Mouse (Mus musculus) neural tube, embryonic 12.5 days (tissue): ENCODE measurements at regions not wholly inside any gene's neighbourhood (a gene's known extent, or its start where the extent isn't known, plus 50 kb on each side); places are given as distances from the start of the nearest gene placed in this dataset.

Source experiments
- ATAC-seq: fragments of 200-750 bp; cut with Nextera tagmentation; 2 replicates; pipeline ENCODE4 v1.8.0; 2017; ENCODE audit warnings: low read depth, mild to moderate bottlenecking, moderate TSS enrichment, moderate library complexity; ENCODE audit not compliant: low FRiP score
- H3K27ac ChIP-seq: fragments of 300-500 bp; sonication (generic); 2 replicates; pipeline ENCODE4 v1.5.1; 2016
- H3K27me3 ChIP-seq: fragments of 300-500 bp; sonication (generic); replicated peaks from 2 replicates; pipeline ENCODE4 v1.6.1; 2016; ENCODE audit warnings: mild to moderate bottlenecking
- H3K36me3 ChIP-seq: fragments of 300-500 bp; sonication (generic); 2 replicates; pipeline ENCODE4 v1.6.1; 2016; ENCODE audit warnings: mild to moderate bottlenecking
- H3K4me1 ChIP-seq: fragments of 300-500 bp; sonication (generic); 2 replicates; pipeline ENCODE4 v1.6.1; 2016
- H3K4me2 ChIP-seq: fragments of 300-500 bp; sonication (generic); replicated peaks from 2 replicates; pipeline ENCODE4 v1.6.1; 2016; ENCODE audit warnings: mild to moderate bottlenecking
- H3K4me3 ChIP-seq: fragments of 300-500 bp; sonication (generic); 2 replicates; pipeline ENCODE4 v1.5.1; 2016
- H3K9ac ChIP-seq: fragments of 300-500 bp; sonication (generic); 2 replicates; pipeline ENCODE4 v1.6.1; 2016; ENCODE audit warnings: mild to moderate bottlenecking
- H3K9me3 ChIP-seq: fragments of 300-500 bp; sonication (generic); 2 replicates; pipeline ENCODE4 v1.6.1; 2016; ENCODE audit warnings: mild to moderate bottlenecking
- WGBS: fragments of 180-500 bp; shearing (Covaris S2); methylation state at CpG from one replicate; pipeline ENCODE4 v1.1.7; 2016; 5-methylcytosine and 5-hydroxymethylcytosine counted together

DNA sequence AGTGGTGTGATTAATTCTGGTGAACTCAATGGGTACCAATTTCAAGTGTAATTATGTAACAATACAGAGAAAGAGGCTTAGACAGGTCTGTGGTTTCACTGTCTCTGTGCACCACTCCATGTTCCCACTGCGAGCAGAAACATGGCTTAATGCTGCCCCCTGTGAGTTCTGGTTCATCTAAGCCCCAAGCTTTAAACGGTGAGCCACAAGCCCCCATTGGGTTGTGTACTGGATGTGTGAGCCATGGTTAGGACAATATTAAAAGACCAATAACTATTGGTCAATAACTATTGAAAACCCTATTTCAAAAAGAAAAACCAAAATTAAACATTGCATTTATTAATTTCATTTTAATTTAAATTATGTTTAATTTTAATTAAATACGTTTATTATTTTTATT is 238.0 kb downstream of the Fam49a start:
- H3K36me3 ChIP-seq: no peaks in the 10 kb centered on the region
- H3K4me2 ChIP-seq: no peak overlapping the region
- H3K27me3 ChIP-seq: no peaks in the 10 kb centered on the region
- no peaks in the 10 kb centered on the region; the same call in 1 of the 2 replicates for H3K4me1 ChIP-seq
- 64% methylated on average over 3 of the region's 3 CpGs for WGBS
- H3K4me3 ChIP-seq: no peak overlapping the region
- no peak overlapping the region for H3K9ac ChIP-seq
- ATAC-seq: no peak
- H3K9me3 ChIP-seq: no peaks in the 10 kb centered on the region
- no peak overlapping the region for H3K27ac ChIP-seq

DNA sequence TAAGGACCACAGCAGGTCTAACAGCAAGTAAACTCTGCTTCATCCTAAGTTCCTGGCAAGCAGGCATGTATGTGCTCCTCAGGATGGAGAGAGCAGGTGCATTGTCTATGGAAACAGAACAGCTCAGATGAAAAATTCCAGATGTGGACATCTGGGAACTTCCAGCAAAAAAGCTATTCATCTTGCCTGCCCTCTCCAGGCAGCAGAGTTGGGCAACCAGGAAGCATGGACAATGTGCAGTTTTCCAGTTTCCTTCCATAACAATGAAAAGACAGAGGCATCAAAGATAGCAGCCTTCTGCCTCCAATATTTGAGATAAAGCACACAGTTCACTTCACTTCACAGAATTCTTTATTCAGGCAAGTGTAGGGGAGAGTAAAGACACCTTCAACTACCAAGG is 236.7 kb downstream of the Fam49a start:
- Histone ChIP-seq H3K9ac (no peak overlapping the region), H3K36me3 (no peaks in the 10 kb centered on the region), H3K4me1 (no peaks in the 10 kb centered on the region; the same call in 1 of the 2 replicates), H3K9me3 (no peaks in the 10 kb centered on the region), H3K27me3 (no peaks in the 10 kb centered on the region), H3K27ac (no peak overlapping the region), H3K4me3 (no peak overlapping the region), H3K4me2 (no peak overlapping the region)
- ATAC-seq: no peak

DNA sequence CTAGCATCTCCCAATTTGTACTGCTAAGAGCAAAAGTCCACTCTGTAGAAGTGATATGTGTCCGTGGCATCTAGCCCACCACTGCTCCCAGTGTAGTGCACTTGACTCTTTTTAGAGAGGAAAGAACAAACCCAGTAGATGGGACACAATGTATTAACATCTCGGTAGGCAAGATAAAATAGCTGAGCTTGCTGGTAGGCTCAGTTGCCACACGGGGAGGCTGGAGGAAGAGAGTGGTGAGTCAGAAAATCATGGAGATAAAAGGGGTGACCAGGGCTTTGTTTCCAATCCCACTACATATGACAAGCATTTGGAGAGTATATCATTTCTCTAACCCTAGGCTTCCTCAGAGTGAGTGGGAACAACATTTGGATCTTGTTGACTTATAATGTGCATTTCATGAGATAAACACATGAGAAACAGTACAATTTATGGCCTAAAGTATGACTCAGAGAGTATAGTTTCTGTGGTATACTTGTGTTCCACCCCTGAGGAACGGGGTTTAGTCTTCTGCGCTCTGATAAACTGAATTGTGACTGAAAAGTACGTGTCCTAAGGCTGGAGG is 235.4 kb downstream of the Fam49a start:
- H3K9me3 ChIP-seq: no peaks in the 10 kb centered on the region
- no peaks in the 10 kb centered on the region for H3K27me3 ChIP-seq
- no peak overlapping the region for H3K4me2 ChIP-seq
- WGBS: 86% methylated on average over 6 of the region's 6 CpGs
- no peaks in the 10 kb centered on the region; the same call in 1 of the 2 replicates for H3K4me1 ChIP-seq
- H3K9ac ChIP-seq: no peak overlapping the region
- H3K36me3 ChIP-seq: no peaks in the 10 kb centered on the region
- no peak overlapping the region for H3K4me3 ChIP-seq
- H3K27ac ChIP-seq: no peak overlapping the region
- no peak for ATAC-seq

DNA sequence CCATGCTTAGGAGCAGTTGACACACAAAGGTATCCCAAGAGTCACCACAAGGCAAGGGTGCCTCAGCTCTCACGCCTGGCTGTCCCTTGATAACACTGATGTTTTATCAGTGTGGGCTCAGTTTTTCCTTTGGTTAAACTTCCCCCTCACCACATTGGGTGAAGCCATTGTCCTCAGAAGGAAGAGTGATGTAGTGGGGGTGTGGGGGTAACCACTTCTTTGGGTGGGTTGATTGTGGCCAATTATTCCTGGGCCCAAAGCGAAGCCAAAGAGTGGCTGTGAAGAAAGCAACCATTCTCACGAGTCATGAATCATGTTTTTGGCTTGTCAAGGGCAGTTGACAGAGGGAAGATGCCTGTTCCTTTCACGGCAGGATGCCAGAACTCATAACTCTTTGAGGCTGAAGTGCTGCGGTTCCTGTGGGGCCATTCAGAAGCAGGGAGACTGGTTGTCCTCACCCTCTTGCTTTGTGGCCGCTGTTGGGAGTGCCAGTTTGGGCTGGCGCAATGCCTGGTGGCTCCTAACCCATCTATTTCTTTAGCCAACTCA is 234.7 kb downstream of the Fam49a start:
- no peaks in the 10 kb centered on the region; the same call in 1 of the 2 replicates for H3K4me1 ChIP-seq
- ATAC-seq: no peak
- H3K9ac ChIP-seq: no peak overlapping the region
- no peaks in the 10 kb centered on the region for H3K9me3 ChIP-seq
- no peak overlapping the region for H3K4me3 ChIP-seq
- 64% methylated on average over 7 of the region's 7 CpGs for WGBS
- no peak overlapping the region for H3K27ac ChIP-seq
- H3K4me2 ChIP-seq: no peak overlapping the region
- H3K36me3 ChIP-seq: no peaks in the 10 kb centered on the region
- no peaks in the 10 kb centered on the region for H3K27me3 ChIP-seq

DNA sequence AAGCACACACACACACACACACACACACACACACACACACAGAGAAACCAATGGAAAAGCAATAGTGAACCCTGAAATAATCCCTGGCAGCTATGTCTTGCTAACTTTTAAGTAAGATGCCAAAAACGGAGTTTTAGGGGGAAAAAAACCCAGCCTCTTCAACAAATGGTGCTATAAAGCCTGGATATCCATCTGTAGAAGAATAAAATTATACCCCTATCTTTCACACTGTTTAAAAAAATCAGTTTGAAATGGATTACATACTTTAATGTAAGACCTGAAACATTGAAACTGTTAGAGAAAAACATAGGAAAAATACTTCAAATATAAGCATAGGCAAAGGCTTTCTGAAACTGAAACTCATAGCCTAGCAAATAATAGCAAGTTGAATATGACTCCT is 228.2 kb downstream of the Fam49a start:
- WGBS: 88% methylated on average over 1 of the region's 1 CpGs
- H3K9me3 ChIP-seq: no peaks in the 10 kb centered on the region
- H3K4me1 ChIP-seq: no peaks in the 10 kb centered on the region
- H3K4me3 ChIP-seq: no peak overlapping the region
- no peak for ATAC-seq
- H3K36me3 ChIP-seq: no peaks in the 10 kb centered on the region
- H3K27ac ChIP-seq: no peak overlapping the region
- no peak overlapping the region for H3K9ac ChIP-seq
- H3K27me3 ChIP-seq: no peaks in the 10 kb centered on the region
- H3K4me2 ChIP-seq: no peak overlapping the region

DNA sequence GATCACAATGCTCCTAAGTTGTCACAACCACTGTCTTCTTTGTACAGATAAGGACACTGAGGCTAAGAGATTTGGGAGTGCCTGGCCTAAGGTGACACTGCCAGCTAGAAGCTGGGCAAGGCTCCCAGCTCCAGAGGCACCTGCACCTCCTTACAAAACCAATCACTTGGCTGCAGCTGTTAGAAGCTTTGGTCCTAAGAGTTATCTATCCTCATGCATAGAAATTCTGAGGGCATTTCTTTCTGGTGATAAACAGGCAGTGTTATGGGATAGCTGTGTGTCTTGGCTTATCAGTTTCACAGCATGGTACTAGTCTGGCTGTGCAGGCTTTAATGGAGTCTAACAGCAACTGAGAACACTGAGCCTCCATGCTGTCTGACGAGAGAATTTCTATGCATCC is 226.2 kb downstream of the Fam49a start:
- Histone ChIP-seq H3K4me2 (no peak overlapping the region), H3K4me3 (no peak overlapping the region), H3K9ac (no peak overlapping the region), H3K27me3 (no peaks in the 10 kb centered on the region), H3K9me3 (no peaks in the 10 kb centered on the region), H3K27ac (no peak overlapping the region), H3K36me3 (no peaks in the 10 kb centered on the region), H3K4me1 (no peaks in the 10 kb centered on the region)
- ATAC-seq: no peak
- WGBS: 71% methylated on average over 1 of the region's 1 CpGs

DNA sequence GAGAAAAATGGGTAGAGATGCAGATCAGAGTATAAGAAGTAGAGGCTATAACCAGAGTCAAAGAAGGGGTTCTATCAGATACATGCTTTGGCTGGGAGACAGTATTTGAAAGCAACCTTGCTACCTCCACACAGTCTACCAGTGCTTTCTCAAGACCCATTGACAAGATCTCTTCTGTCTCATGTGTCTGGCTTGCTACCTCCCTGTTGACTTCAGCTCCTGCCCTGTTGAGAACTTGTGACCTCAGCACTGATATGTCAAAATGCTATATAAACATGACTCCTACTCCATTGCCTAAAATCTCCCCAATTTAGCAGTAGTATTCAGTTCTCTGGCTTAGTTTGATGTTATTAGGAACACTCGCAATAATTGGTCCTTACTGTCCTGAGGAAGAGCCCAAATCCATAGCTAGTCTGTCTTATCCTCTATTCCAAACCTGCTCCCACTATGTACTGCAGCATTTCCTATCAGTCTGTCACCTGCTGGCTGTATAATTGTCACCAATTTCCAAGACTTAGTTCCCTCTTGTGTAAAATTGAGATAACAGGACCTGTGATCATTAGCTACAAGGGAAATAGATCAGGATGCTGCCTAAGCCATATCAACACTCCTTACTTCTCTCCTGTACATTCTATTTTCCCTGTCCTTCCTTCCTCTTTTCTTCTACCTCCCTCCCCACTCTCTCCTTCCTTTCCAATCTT is 224.9 kb downstream of the Fam49a start:
- no peak for ATAC-seq
- H3K9ac ChIP-seq: no peak overlapping the region
- 93% methylated on average over 1 of the region's 1 CpGs for WGBS

DNA sequence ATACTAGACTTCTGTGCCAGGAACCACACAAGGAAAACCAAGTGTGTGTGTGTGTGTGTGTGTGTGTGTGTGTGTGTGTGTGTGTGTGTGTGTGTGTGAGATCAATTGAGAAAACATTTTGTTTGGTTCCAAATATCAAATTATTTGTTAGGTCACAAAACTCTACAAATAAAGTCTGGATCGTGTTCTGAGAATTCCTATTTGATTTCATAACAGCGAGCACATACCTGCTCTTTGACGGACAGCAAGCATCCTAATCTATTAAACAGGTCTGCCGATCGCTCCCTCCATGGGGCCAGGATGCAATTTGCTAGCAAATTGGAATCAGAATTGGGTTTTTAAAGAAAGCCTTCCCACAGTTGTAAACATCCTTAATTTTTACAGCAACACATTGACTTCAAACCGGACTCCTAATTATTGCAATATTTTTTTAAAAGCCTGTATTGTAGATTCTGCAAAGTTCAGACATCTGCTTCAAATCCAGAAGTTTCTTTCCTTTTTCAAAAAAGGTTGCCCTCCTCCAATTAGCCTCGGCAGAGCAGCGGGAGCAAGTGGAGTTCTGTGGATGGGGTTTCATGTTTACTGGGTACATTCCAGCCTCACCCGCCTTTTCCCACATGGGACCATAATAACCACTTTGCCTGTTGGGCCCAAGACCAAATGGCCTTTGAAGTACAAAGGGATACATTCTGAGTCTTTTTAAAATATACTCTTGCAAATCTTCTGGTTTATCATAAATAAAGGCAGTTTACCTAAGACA is 223.2 kb downstream of the Fam49a start:
- 80% methylated on average over 9 of the region's 9 CpGs for WGBS
- H3K4me3 ChIP-seq: no peak overlapping the region
- no peak overlapping the region for H3K9ac ChIP-seq
- no peaks in the 10 kb centered on the region for H3K27me3 ChIP-seq
- H3K36me3 ChIP-seq: no peaks in the 10 kb centered on the region
- H3K4me2 ChIP-seq: no peak overlapping the region
- H3K4me1 ChIP-seq: no peaks in the 10 kb centered on the region
- H3K27ac ChIP-seq: no peak overlapping the region
- H3K9me3 ChIP-seq: no peaks in the 10 kb centered on the region
- ATAC-seq: no peak

More for the DNA sequence above, 224.9 kb downstream of the Fam49a start:
- Histone ChIP-seq H3K36me3 (no peaks in the 10 kb centered on the region), H3K27ac (no peak overlapping the region), H3K27me3 (no peaks in the 10 kb centered on the region), H3K4me3 (no peak overlapping the region), H3K4me1 (no peaks in the 10 kb centered on the region), H3K9me3 (no peaks in the 10 kb centered on the region), H3K4me2 (no peak overlapping the region)

DNA sequence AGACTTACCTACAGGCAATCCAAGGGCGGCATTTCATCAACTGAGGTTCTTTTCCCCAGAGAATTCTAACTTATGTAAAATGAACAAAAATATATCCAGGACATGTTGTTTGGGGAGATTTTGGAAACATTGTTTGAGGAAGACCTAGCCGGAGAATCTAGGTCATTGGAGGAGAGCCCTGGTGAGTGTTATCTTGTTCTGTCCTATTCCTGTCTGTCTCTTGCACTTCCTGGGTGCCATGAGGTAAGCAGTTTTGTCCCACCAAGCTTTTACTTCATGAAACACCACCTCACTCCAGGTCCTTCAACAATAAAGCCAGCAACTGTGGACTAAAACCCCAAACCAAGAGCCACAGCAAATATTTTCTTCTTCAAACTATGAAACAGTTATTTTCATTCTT is 218.5 kb downstream of the Fam49a start:
- Histone ChIP-seq H3K4me2 (no peak overlapping the region), H3K27ac (no peak overlapping the region)
- WGBS: 94% methylated on average over 2 of the region's 2 CpGs

DNA sequence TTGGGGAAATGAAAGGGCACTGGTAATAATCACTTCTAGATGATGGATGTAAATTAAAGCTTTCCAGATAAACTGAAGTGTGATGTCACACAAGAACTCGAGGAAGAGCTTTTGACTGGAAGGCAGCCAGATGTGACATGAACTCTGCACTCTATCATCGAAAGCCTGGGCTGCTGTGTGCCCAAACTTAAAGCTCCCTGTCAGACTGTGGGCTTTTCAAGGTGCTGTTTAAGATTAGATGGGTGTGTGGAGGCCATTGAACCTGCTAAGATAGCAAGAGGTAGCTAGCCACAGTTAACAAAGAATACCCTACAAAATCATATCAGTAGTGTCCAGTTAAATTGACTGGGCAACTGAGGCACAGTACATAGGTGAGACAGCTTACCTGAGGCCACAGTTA is 190.1 kb downstream of the Fam49a start:
- H3K9me3 ChIP-seq: no peaks in the 10 kb centered on the region
- H3K4me1 ChIP-seq: no peaks in the 10 kb centered on the region
- H3K4me3 ChIP-seq: no peak overlapping the region
- H3K27me3 ChIP-seq: no peaks in the 10 kb centered on the region
- ATAC-seq: no peak
- no peak overlapping the region for H3K4me2 ChIP-seq
- H3K27ac ChIP-seq: no peak overlapping the region
- WGBS: 80% methylated on average over 2 of the region's 2 CpGs
- no peaks in the 10 kb centered on the region for H3K36me3 ChIP-seq
- no peak overlapping the region for H3K9ac ChIP-seq

More for the DNA sequence above, 218.5 kb downstream of the Fam49a start:
- H3K36me3 ChIP-seq: no peaks in the 10 kb centered on the region
- no peak overlapping the region for H3K4me3 ChIP-seq
- ATAC-seq: no peak
- no peak overlapping the region for H3K9ac ChIP-seq
- H3K27me3 ChIP-seq: no peaks in the 10 kb centered on the region
- no peaks in the 10 kb centered on the region for H3K9me3 ChIP-seq
- H3K4me1 ChIP-seq: no peaks in the 10 kb centered on the region

DNA sequence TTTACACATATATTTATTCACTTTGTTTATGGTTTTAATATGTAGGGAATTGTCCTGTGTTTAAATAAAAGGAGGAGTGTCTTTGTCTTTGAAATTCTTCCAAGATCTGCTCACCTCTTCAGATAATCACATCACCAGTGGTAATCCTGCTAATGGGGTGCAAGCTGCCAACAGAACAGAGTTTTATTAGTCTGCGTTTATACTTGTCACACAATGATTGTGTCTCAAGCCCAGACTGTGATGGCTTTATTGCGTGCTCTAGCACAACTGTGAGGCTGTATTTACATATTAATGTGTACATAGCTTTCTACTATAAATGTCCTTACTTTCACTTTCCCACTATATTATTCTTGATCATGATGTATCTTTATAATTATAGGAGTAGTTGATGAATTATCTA is 184.8 kb downstream of the Fam49a start:
- no peak overlapping the region for H3K4me2 ChIP-seq
- H3K4me3 ChIP-seq: no peak overlapping the region
- H3K27me3 ChIP-seq: no peaks in the 10 kb centered on the region
- H3K27ac ChIP-seq: no peak overlapping the region
- no peaks in the 10 kb centered on the region for H3K36me3 ChIP-seq
- no peaks in the 10 kb centered on the region for H3K9me3 ChIP-seq
- H3K9ac ChIP-seq: no peak overlapping the region
- no peak for ATAC-seq
- no peaks in the 10 kb centered on the region for H3K4me1 ChIP-seq
- WGBS: 45% methylated on average over 2 of the region's 2 CpGs

DNA sequence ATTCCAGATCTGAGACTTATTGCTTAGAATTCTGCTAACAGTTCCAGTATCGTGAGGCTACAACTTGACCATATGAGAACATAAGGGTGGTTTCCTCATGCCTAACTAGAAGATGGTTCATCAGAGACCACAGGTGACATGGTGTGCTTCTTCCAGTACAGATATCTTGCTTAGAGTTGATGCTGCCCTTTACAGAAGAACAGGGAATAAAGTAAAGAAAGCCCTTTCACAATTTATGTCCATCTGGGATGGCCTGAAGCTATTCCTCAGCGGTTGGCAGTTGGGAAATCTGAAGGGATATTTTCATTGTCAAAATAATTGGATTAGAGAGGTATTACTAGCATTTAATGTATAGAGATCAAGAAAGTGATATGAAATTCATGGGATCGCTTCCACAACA is 184.3 kb downstream of the Fam49a start:
- no peaks in the 10 kb centered on the region for H3K4me1 ChIP-seq
- H3K4me3 ChIP-seq: no peak overlapping the region
- H3K36me3 ChIP-seq: no peaks in the 10 kb centered on the region
- no peak overlapping the region for H3K9ac ChIP-seq
- H3K9me3 ChIP-seq: no peaks in the 10 kb centered on the region
- no peak overlapping the region for H3K4me2 ChIP-seq
- 95% methylated on average over 3 of the region's 3 CpGs for WGBS
- H3K27ac ChIP-seq: no peak overlapping the region
- ATAC-seq: no peak
- no peaks in the 10 kb centered on the region for H3K27me3 ChIP-seq
